Mouse (Mus musculus) frontal cortex, postnatal 25 days (tissue): ENCODE results near the gene Gm20547.
A peak's percentile ranks its signal among the peaks of the same experiment; 100 is the strongest.

Experiments
- DNase-seq, 2 experiments: peaks; one replicate each; pipeline ENCODE4 v3.0.0; 2022; ENCODE audit warnings: low spot score in 2 of 2

Gene Gm20547

GRCm38 (mm10) chr17:34896366-34896765 lies 14.5 kb upstream of the Gm20547 start:
- DNase-seq, result no peak

DNA sequence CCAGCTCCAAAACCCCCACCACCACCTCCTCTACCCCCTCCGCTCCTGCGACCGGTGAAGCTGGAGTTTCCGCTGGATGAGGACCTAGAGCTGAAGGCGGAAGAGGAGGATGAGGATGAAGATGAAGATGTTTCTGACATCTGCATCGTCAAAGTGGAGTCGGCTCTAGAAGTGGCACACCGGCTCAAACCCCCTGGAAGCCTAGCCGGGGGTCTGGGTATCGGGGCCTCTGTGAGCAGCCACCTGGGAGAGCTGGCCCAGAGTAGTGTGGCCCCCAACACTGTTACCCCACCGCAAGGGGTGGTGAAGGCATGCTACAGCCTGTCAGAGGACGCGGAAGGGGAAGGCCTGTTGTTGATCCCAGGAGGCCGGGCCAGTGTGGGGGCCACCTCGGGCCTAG lies 13.9 kb upstream of the Gm20547 start:
- no peak for DNase-seq

GRCm38 (mm10) chr17:34894801-34895530 lies 13.1 kb upstream of the Gm20547 start:
- DNase-seq, result no peak

GRCm38 (mm10) chr17:34894074-34894597 lies 12.3 kb upstream of the Gm20547 start:
- DNase-seq, result peak; percentile 78 to 89

- DNase-seq, result no peak
These were observed 11.4 kb upstream of the Gm20547 start for GRCm38 (mm10) chr17:34893072-34893824.

- DNase-seq, result no peak
These were observed 9.5 kb upstream of the Gm20547 start for GRCm38 (mm10) chr17:34891377-34891776.

- no peak for DNase-seq
These were observed 8.4 kb upstream of the Gm20547 start for GRCm38 (mm10) chr17:34890074-34890743.

- DNase-seq, result no peak
These were observed 6.1 kb upstream of the Gm20547 start for GRCm38 (mm10) chr17:34887942-34888341.

DNA sequence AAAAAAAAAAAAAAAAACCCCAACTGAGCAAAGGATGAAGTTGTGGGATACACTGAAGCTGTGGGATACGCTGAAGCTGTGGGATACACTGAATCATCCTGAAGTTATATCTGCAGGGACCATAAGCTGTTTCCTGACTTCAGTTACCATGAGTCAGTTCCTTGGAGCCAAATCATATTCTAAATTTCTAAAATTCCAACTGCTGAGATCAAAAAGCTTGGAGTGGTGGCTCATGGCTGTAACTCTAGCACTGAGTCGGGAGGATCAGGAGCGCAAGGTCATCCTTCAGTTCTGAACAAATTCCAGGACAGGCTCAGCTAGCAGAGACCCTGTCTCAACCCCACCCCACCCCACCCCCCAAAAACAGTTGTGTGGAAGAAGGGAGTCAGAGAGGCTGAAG lies 3.8 kb upstream of the Gm20547 start:
- DNase-seq, result no peak

- no peak for DNase-seq
These were observed 2.9 kb upstream of the Gm20547 start for GRCm38 (mm10) chr17:34884704-34885103.

DNA sequence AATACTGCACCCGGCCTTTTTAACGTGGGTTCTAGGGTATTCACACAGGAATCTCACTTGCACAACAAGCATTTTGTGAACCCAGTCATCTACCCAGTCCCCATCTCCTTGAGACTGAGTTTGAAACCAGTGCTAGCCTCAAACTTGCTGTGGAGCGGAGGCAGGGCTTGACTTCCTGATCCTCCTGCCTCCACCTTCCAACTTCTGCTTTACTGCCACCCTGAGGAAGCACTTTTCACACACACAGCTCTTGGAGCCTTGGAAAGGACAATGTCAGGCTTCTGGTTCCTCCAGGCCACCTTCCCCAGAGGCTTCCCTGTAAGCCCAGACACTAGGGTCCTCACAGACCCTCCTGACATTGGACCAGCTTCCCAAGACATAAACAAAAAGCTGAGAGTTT lies 1.5 kb upstream of the Gm20547 start:
- DNase-seq, result no peak

GRCm38 (mm10) chr17:34881166-34881565 lies 676 bp downstream of the Gm20547 start:
- DNase-seq, result no peak

GRCm38 (mm10) chr17:34879336-34879879 lies 2.4 kb downstream of the Gm20547 start, which contains the start of gene Zbtb12:
Gene Zbtb12 (plus strand): TSS chr17:34879483.
- DNase-seq, result no peak

DNA sequence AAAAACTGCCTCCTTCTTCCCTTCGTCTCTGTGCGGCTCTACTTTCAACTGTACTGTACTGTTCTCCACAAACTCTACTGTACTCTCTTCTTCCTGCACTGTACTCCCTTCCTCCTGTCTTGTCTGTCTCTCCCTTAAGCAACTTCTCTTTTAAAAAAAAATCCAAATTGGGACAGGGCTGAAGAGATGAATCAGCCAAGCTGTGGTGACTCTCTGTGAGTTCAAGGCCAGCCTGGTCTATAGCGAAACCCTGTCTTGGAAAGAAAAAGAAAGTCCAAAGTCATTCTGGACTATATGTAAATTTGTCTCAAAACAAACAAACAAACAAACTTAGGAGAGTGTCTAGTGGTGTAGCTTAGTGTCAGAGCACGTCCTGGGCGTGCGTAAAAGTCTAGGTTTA lies 7.5 kb downstream of the Gm20547 start:
- DNase-seq, result no peak

GRCm38 (mm10) chr17:34865981-34866380 lies 15.9 kb downstream of the Gm20547 start:
- DNase-seq, result no peak

DNA sequence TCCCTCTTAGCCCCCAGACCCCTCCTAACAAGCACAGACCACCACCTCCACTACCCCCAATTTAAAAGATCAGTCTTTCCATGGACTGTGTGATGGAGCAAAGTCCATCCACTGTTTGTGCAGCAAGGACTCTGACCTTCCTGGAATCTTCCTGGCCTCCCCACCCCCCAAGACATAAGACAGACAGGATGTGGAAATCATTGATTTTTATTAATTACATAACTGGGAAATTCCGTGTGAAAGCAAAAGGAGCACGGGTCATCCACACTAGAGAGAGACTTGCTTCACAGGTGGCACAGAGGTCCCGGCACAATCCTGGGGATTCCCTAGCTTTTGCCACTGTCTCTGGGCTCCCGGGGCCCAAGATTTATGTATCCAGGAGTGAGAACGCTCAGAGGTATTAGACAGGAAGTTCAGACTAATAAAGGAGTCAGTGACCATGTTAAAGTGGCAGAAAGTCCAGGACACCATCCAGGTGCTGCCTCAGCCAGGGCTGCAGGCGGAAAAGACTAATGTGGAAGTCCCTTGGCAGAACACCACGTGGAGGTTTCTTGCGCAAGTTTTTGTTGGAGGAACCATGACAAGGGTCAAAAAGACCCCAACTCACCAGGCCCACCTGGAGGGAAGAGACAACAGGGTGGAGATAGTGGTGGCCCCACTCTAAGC lies 19.3 kb downstream of the Gm20547 start, which contains the start of gene Cfb:
TSS of gene Cfb (minus strand) at position 103 of the 666 bp plus-strand sequence.
- DNase-seq, result no peak

GRCm38 (mm10) chr17:34861704-34862415 lies 20.0 kb downstream of the Gm20547 start:
- no peak for DNase-seq

DNA sequence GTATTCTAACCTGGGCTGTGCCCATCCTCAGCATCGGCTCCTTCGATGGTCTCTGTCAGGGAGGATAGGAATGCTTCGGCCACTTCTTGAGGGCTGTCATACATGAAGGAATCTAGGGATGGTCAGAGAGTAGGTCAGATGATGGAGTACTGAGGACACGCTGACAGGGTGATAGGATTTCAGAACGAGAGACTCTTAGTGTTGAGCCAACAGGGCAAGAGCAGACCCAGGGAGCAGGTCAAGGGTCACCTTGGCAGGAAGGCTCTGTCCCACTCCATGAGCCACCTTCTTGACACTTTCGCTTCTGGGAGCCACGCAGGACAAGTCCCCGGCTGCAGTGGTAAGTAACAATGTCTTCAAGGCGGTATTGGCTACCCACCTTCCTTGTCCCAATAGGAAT lies 21.3 kb downstream of the Gm20547 start:
- DNase-seq, result no peak

- no peak for DNase-seq
These were observed 23.2 kb downstream of the Gm20547 start for GRCm38 (mm10) chr17:34858670-34859069.

GRCm38 (mm10) chr17:34855825-34856224 lies 26.0 kb downstream of the Gm20547 start:
- DNase-seq, result no peak

GRCm38 (mm10) chr17:34854761-34855160 lies 27.1 kb downstream of the Gm20547 start:
- DNase-seq, result no peak
